Comparison of ENCODE assay signal across 7 mouse cellular contexts in the genomic region with DNA sequence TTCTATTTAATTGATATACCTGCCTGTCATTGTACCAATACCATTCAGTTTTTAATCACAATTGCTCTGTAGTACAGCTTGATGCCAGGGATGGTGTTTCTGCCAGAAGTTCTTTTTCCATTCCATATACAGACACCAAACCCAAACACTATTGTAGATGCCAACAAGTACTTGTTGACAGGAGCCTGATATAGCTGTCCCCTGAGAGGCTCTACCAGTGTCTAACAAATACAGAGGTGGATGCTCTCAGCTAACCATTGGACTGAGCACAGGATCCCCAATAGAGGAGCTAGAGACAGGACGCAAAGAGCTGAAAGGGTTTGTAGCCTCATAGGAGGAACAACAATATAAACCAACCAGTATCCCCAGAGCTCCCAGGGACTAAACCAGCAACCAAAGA.
A peak's percentile ranks its signal among the peaks of the same experiment; 100 is the strongest.
DNase-seq lines count a peak whose midpoint lies in the region; ATAC-seq and TF ChIP-seq lines count a peak whose summit lies in the region.
"Not testable (repeated sequence)": the region's sequence is repeated elsewhere in the genome, so short reads cannot be mapped to it uniquely, and the experiment has no call there.

No protein-coding gene starts in this region.

- not testable (repeated sequence) for TF ChIP-seq CTCF in heart, adult 2 months (IDR thresholded peaks at IDR 0.05); heart, postnatal 0 days (IDR thresholded peaks at IDR 0.05; ENCODE audit: low read depth)

- intact Hi-C loops in heart, adult 2 months (cut with DNase I), result not testable (repeated sequence)

- not testable (repeated sequence) for H3K4me1 ChIP-seq in heart, adult 2 months (ENCODE audit: control insufficient read depth, insufficient read depth, low read length); heart, embryonic 11.5 days (ENCODE audit: control insufficient read depth, insufficient read depth, low read length)
- H3K4me1 ChIP-seq in heart, embryonic 13.5 days, result peaks cover 37% of the 10 kb centered on the region
- peaks cover 21% of the 10 kb centered on the region for H3K4me1 ChIP-seq in heart, embryonic 15.5 days (replicated peaks)
- H3K4me1 ChIP-seq in heart, postnatal 0 days (ENCODE audit: control insufficient read depth, insufficient read depth), result peaks cover 20% of the 10 kb centered on the region

- H3K36me3 ChIP-seq in heart, adult 2 months (ENCODE audit: control insufficient read depth, insufficient read depth, low read length); heart, embryonic 11.5 days (ENCODE audit: control insufficient read depth, insufficient read depth, low read length); heart, embryonic 13.5 days; heart, embryonic 15.5 days; heart, postnatal 0 days (replicated peaks; ENCODE audit: control insufficient read depth, insufficient read depth, low read length): not testable (repeated sequence)

- H3K4me2 ChIP-seq in heart, embryonic 11.5 days; heart, embryonic 15.5 days; heart, postnatal 0 days (ENCODE audit: low read depth, low read length): not testable (repeated sequence)
- peak overlapping the region; percentile 20; the same call in 1 of the 2 replicates for H3K4me2 ChIP-seq in heart, embryonic 13.5 days

- not testable (repeated sequence) for H3K27me3 ChIP-seq in heart, adult 2 months (ENCODE audit: control insufficient read depth, insufficient read depth, low read length); heart, embryonic 11.5 days (ENCODE audit: control insufficient read depth, insufficient read depth, low read length); heart, embryonic 13.5 days (replicated peaks); heart, embryonic 15.5 days; heart, postnatal 0 days (ENCODE audit: control insufficient read depth, insufficient read depth, low read length)

- not testable (repeated sequence) for TF ChIP-seq EP300 in heart, adult 2 months (IDR thresholded peaks at IDR 0.05; ENCODE audit: insufficient read depth, low read depth, low read length); heart, postnatal 0 days (IDR thresholded peaks at IDR 0.05; ENCODE audit: low read depth)

- not testable (repeated sequence) for H3K4me3 ChIP-seq in heart, adult 2 months; heart, embryonic 11.5 days (ENCODE audit: low read depth, low read length); heart, embryonic 13.5 days; heart, embryonic 15.5 days; heart, postnatal 0 days (ENCODE audit: low read depth, low read length)

- DNase-seq in heart, adult 11 months, result peak; percentile 85
- DNase-seq in heart, adult 2 months, result not testable (repeated sequence)
- peak; percentile 28 to 36 for DNase-seq in heart, adult 9 months (ENCODE audit: low spot score in 2 of 2)
- DNase-seq in heart, postnatal 0 days (ENCODE audit: low spot score), result peak; percentile 55

- not testable (repeated sequence) for H3K9me3 ChIP-seq in heart, embryonic 11.5 days (replicated peaks; ENCODE audit: control insufficient read depth, low read length); heart, embryonic 13.5 days; heart, embryonic 15.5 days (replicated peaks); heart, postnatal 0 days (replicated peaks; ENCODE audit: control insufficient read depth, low read length)

- TF ChIP-seq POLR2A in heart, adult 2 months (IDR thresholded peaks at IDR 0.05; ENCODE audit: insufficient read depth, low read depth, low read length), result not testable (repeated sequence)

- H3K9ac ChIP-seq in heart, adult 2 months (ENCODE audit: low read depth, low read length); heart, embryonic 11.5 days (ENCODE audit: low read depth, low read length); heart, embryonic 13.5 days; heart, embryonic 15.5 days; heart, postnatal 0 days (replicated peaks; ENCODE audit: low read depth, low read length): not testable (repeated sequence)

- 54% methylated on average over 1 of the region's 1 CpGs for WGBS in heart, adult 2 months
- 53% methylated on average over 1 of the region's 1 CpGs for WGBS in heart, embryonic 11.5 days (ENCODE audit: insufficient replicate concordance)
- WGBS in heart, embryonic 13.5 days, result 43% methylated on average over 1 of the region's 1 CpGs
- 55% methylated on average over 1 of the region's 1 CpGs for WGBS in heart, embryonic 15.5 days
- WGBS in heart, postnatal 0 days, result 33% methylated on average over 1 of the region's 1 CpGs

- ATAC-seq in heart, embryonic 11.5 days (replicated peaks; ENCODE audit: insufficient number of reproducible peaks, low FRiP score, low TSS enrichment); heart, embryonic 13.5 days (ENCODE audit: extremely low read depth, insufficient number of reproducible peaks, low FRiP score, low TSS enrichment): not testable (repeated sequence)
- peak; percentile 69; the same call in 1 of the 2 replicates for ATAC-seq in heart, embryonic 15.5 days (replicated peaks; ENCODE audit: insufficient number of reproducible peaks, insufficient read depth, low FRiP score, low read depth)
- ATAC-seq in heart, postnatal 0 days (ENCODE audit: insufficient read depth, low read depth), result peak; percentile 75

- H3K79me2 ChIP-seq in heart, adult 2 months (replicated peaks; ENCODE audit: control insufficient read depth, insufficient read depth, low read length), result not testable (repeated sequence)

- peak overlapping the region; percentile 64 for H3K27ac ChIP-seq in heart, adult 2 months
- peak overlapping the region; percentile 64; the same call in 1 of the 2 replicates for H3K27ac ChIP-seq in heart, embryonic 11.5 days (ENCODE audit: low read depth, low read length)
- peak overlapping the region; percentile 91 for H3K27ac ChIP-seq in heart, embryonic 13.5 days (replicated peaks)
- peak overlapping the region; percentile 85 for H3K27ac ChIP-seq in heart, embryonic 15.5 days
- peak overlapping the region; percentile 74 for H3K27ac ChIP-seq in heart, postnatal 0 days (ENCODE audit: low read depth)
